Mouse (Mus musculus) ES-E14 (cell line): ENCODE data around the gene Hsd11b1. TPM values are rescaled to one million over a fixed set of nuclear protein-coding genes. Genes with fewer than 3 reads are reported as not detected.

ENCODE experiments used
- DNase-seq: peaks from one replicate; pipeline ENCODE4 v3.0.0-alpha.2; 2013; ENCODE audit warnings: low read depth, low spot score
- H3K27ac ChIP-seq: 2 replicates; pipeline ENCODE4 v1.5.1; 2012; ENCODE audit warnings: low read depth, mild to moderate bottlenecking, low read length, moderate library complexity, mixed read lengths; ENCODE audit not compliant: poor library complexity, insufficient read depth, severe bottlenecking
- H3K36me3 ChIP-seq: 2 replicates; pipeline ENCODE4 v1.6.1; 2012; ENCODE audit warnings: mild to moderate bottlenecking, low read length, moderate library complexity, mixed read lengths; ENCODE audit not compliant: control insufficient read depth, poor library complexity, insufficient read depth, severe bottlenecking
- H3K4me1 ChIP-seq, 2 experiments: fragments of 150-350 bp in 1 of 2; sonication (generic) in 1 of 2; 2 replicates each; pipeline ENCODE4 v1.6.1; 2012; ENCODE audit warnings: low read length in 2 of 2, mild to moderate bottlenecking in 1 of 2, mixed read lengths in 1 of 2; ENCODE audit not compliant: control insufficient read depth in 2 of 2, insufficient read depth in 2 of 2, poor library complexity in 1 of 2
- H3K4me3 ChIP-seq, 2 experiments: fragments of 150-350 bp in 1 of 2; sonication (generic) in 1 of 2; 2 replicates each; pipeline ENCODE4 v1.5.1; 2012; ENCODE audit warnings: low read length in 2 of 2, low read depth in 1 of 2, mild to moderate bottlenecking in 1 of 2, mixed read lengths in 1 of 2; ENCODE audit not compliant: insufficient read depth in 1 of 2, poor library complexity in 1 of 2, severe bottlenecking in 1 of 2
- H3K9ac ChIP-seq: 2 replicates; pipeline ENCODE4 v1.6.1; 2012; ENCODE audit warnings: low read depth, mild to moderate bottlenecking, low read length, mixed read lengths; ENCODE audit not compliant: poor library complexity, insufficient read depth, severe bottlenecking
- H3K9me3 ChIP-seq: fragments of 150-350 bp; sonication (generic); 2 replicates; pipeline ENCODE4 v1.6.1; 2012; ENCODE audit warnings: low read depth, mild to moderate bottlenecking, low read length; ENCODE audit not compliant: control insufficient read depth, insufficient read depth
- CHD2 ChIP-seq: IDR thresholded peaks from 2 replicates; pipeline ENCODE4 v1.6.1; 2014; ENCODE audit warnings: mild to moderate bottlenecking, low read depth, low read length, inconsistent platforms
- HCFC1 ChIP-seq: IDR thresholded peaks from 2 replicates; pipeline ENCODE4 v1.6.1; 2012; ENCODE audit warnings: low read length, inconsistent platforms, borderline replicate concordance; ENCODE audit not compliant: insufficient read depth
- MAFK ChIP-seq: IDR thresholded peaks from 2 replicates; pipeline ENCODE4 v1.6.1; 2014; ENCODE audit warnings: mild to moderate bottlenecking, low read depth, low read length, inconsistent platforms; ENCODE audit not compliant: insufficient read depth
- ZC3H11A ChIP-seq: IDR thresholded peaks from 2 replicates; pipeline ENCODE4 v1.6.1; 2012; ENCODE audit warnings: low read depth, mild to moderate bottlenecking, inconsistent platforms, low read length, borderline replicate concordance
- ZNF384 ChIP-seq: IDR thresholded peaks from 2 replicates; pipeline ENCODE4 v1.6.1; 2012; ENCODE audit warnings: low read depth, low read length, inconsistent platforms
- in situ Hi-C, 2 experiments: fragments of 600-800 bp; cut with MboI; formaldehyde crosslinking; loops; one replicate each; pipeline ENCODE4 v1.15.1; 2025; ENCODE audit warnings: low sequenced_read_pairs in 2 of 2, inconsistent platforms in 1 of 2; ENCODE audit not compliant: unreplicated experiment in 2 of 2
- total RNA-seq: library from RNA; depleted of rRNA; stranded (reverse); fragments of 300-350 nt; gene quantifications from 2 replicates; pipeline ENCODE4 v1.2.3, GENCODE M21; 2012

Gene Hsd11b1
- total RNA-seq, 1 experiment, result 0.18 TPM

DNA sequence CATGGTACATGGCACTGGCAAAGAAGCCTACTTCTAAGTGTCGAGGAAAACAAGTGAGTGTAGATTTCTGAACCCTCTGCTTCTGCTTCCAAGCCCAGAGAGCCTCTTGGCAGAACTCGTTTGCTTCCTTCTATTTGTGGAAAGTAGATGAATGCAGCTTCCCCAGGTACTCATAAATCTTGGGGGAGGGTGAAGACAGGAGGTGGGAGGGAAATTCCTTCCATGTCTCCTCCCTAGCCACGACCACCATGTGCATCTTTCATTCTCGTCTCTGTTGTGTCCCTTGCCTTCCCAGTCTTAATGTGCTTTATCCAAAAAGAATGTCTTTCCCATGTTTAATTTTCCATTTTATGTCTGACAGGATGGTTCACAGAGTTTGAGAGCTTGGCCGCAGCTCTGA lies 11.3 kb downstream of the Hsd11b1 start:
- no peaks in the 10 kb centered on the region for H3K36me3 ChIP-seq
- H3K9me3 ChIP-seq, result no peaks in the 10 kb centered on the region
- in situ Hi-C loops, result no loop called here
- 0 out of 4 replicates have a peak, but pooled peaks cover 0 to 1% of the 10 kb centered on the region in 2 experiments for H3K4me1 ChIP-seq
- TF ChIP-seq CHD2, result no peak
- TF ChIP-seq ZNF384, result no peak
- TF ChIP-seq ZC3H11A, result no peak
- no peak for TF ChIP-seq HCFC1
- TF ChIP-seq MAFK, result no peak
- no peak overlapping the region for H3K27ac ChIP-seq
- no peak overlapping the region for H3K4me3 ChIP-seq
- H3K9ac ChIP-seq, result no peak overlapping the region
- no peak for DNase-seq

DNA sequence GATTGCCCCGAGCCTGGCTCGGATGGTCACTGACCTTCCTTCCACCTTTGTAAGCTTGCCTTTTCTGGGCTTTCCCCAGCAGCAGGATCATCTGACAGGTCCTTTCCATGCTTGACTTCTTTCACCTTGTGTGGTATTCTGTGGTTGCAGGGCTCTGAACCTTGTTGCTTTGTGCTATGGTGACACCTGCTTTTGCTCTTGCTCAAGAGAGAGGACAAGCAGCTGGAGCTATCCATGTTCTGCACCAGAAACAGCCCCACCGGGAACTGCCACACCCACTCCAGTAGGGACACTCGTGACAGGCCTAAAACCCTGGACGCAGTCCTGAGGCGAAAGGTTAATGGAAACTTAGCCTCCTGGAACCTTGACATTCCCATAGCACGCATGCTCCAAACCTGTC lies 12.5 kb downstream of the Hsd11b1 start:
- Histone ChIP-seq H3K4me3 (no peak overlapping the region), H3K4me1 (0 out of 4 replicates have a peak, but pooled peaks cover 0 to 1% of the 10 kb centered on the region in 2 experiments), H3K9ac (no peak overlapping the region), H3K9me3 (no peaks in the 10 kb centered on the region), H3K27ac (no peak overlapping the region), H3K36me3 (no peaks in the 10 kb centered on the region)
- no peak for DNase-seq
- in situ Hi-C loops, result no loop called here
- TF ChIP-seq HCFC1, result no peak
- TF ChIP-seq ZNF384, result no peak
- no peak for TF ChIP-seq CHD2
- TF ChIP-seq ZC3H11A, result no peak
- no peak for TF ChIP-seq MAFK

DNA sequence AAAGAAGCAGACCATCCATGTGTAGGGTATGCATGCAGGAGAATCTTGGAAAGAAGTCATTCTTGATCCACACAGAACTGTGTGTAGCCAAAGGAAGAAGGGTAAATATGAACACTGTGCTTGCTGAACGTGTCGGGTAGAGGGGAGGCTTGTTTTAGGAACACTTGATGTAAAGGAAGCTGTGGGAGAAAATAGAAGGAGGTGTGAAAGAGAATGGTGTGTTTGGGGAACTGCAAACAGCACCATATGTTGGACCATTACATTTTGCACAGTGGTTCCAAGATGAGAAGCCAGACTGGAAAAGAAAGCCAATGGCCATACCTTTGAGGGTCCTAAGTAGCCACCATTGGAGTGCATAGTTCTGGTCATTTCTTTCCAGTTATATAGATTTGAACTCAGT lies 13.8 kb downstream of the Hsd11b1 start:
- H3K27ac ChIP-seq, result no peak overlapping the region
- 0 out of 4 replicates have a peak, but pooled peaks cover 0 to 1% of the 10 kb centered on the region in 2 experiments for H3K4me1 ChIP-seq
- no peak for DNase-seq
- in situ Hi-C loops, result no loop called here
- H3K9ac ChIP-seq, result no peak overlapping the region
- H3K4me3 ChIP-seq, result no peak overlapping the region
- TF ChIP-seq HCFC1 (no peak), ZNF384 (no peak), MAFK (no peak)
- H3K36me3 ChIP-seq, result no peaks in the 10 kb centered on the region
- no peaks in the 10 kb centered on the region for H3K9me3 ChIP-seq

DNA sequence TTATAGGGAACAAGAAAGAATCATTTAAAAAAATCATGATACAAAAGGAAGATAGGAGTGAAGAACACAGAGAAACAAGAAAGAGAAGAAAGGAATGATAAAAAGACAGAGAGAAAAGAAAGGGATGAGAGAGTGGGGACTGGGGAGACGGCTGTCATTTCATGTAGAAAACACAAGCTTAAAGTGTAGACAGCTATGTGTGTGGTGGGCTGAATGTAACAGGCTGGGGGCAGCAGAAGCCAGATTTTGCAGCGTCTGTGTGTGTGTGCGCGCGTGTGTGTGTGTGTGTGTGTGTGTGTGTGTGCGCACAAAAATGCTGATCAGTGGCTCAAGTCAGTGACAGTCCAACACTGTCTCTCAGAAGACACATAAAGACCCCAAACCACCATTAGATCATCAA lies 19.6 kb downstream of the Hsd11b1 start:
- in situ Hi-C loops, result no loop called here
- no peaks in the 10 kb centered on the region for H3K4me1 ChIP-seq
- H3K27ac ChIP-seq, result no peak overlapping the region
- no peaks in the 10 kb centered on the region for H3K9me3 ChIP-seq
- no peak for DNase-seq
- no peak overlapping the region for H3K9ac ChIP-seq
- no peaks in the 10 kb centered on the region for H3K36me3 ChIP-seq
- TF ChIP-seq MAFK (no peak), HCFC1 (no peak), ZC3H11A (no peak), ZNF384 (no peak), CHD2 (no peak)
- H3K4me3 ChIP-seq, result no peak overlapping the region

DNA sequence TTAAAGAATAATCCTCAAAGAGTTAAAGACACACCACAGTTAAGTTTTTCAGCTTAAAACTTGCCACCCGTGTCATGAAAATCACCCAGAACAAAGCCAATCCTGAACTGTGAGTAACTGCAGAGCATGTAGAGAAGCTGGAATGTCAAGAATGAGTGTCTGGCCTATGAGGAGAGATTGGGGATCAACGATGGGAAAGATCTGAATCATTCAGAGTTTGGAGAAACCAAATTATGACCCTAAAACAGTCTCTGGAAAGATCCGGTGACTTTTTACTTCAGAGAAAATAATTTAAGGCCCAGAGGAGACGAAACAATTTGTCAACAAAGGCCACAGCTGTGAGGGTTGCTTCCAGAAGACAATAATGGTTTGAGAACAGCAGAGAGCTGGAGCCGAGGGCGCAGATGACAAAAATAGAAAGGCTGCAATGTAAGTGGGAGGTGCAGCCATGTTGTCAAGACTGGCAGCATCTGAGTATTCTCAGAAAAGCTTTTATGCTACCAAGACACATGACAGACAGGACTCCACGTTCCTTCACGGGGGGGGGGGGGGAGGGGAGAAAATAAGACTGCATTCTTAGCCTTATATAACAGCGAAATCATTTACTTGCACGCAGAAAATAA lies 20.2 kb downstream of the Hsd11b1 start:
- Histone ChIP-seq H3K36me3 (no peaks in the 10 kb centered on the region), H3K4me1 (no peaks in the 10 kb centered on the region), H3K27ac (no peak overlapping the region), H3K9ac (no peak overlapping the region), H3K9me3 (no peaks in the 10 kb centered on the region), H3K4me3 (no peak overlapping the region)
- TF ChIP-seq HCFC1, result no peak
- no peak for TF ChIP-seq ZC3H11A
- no peak for TF ChIP-seq CHD2
- no peak for TF ChIP-seq MAFK
- TF ChIP-seq ZNF384, result no peak
- in situ Hi-C loops, result no loop called here
- DNase-seq, result no peak
